Mouse (Mus musculus) left cerebral cortex, adult 2 months (tissue): ENCODE measurements at regions not wholly inside any gene's neighbourhood (a gene's known extent, or its start where the extent isn't known, plus 50 kb on each side); places are given as distances from the start of the nearest gene placed in this dataset.
A peak's percentile ranks its signal among the peaks of the same experiment; 100 is the strongest.

Source experiments
- DNase-seq, 2 experiments: peaks; one replicate each; pipeline ENCODE4 v3.0.0; 2021 to 2022; ENCODE audit warnings: low spot score in 2 of 2, mixed read lengths in 1 of 2; ENCODE audit errors: extremely low spot score in 1 of 2
- H3K27ac ChIP-seq: fragments of 200-600 bp; 2 replicates; pipeline ENCODE4 v1.8.1; 2022
- H3K4me3 ChIP-seq: fragments of 200-600 bp; 2 replicates; pipeline ENCODE4 v1.8.1; 2022
- CTCF ChIP-seq: fragments of 200-600 bp; IDR thresholded peaks from 2 replicates; pipeline ENCODE4 v1.8.1; 2022; ENCODE audit warnings: antibody characterized with exemption, mild to moderate bottlenecking, moderate library complexity
- intact Hi-C: fragments of 180-260 bp; cut with DNase I; formaldehyde crosslinking; loops from one replicate; pipeline ENCODE4 v1.15.1; 2025

DNA sequence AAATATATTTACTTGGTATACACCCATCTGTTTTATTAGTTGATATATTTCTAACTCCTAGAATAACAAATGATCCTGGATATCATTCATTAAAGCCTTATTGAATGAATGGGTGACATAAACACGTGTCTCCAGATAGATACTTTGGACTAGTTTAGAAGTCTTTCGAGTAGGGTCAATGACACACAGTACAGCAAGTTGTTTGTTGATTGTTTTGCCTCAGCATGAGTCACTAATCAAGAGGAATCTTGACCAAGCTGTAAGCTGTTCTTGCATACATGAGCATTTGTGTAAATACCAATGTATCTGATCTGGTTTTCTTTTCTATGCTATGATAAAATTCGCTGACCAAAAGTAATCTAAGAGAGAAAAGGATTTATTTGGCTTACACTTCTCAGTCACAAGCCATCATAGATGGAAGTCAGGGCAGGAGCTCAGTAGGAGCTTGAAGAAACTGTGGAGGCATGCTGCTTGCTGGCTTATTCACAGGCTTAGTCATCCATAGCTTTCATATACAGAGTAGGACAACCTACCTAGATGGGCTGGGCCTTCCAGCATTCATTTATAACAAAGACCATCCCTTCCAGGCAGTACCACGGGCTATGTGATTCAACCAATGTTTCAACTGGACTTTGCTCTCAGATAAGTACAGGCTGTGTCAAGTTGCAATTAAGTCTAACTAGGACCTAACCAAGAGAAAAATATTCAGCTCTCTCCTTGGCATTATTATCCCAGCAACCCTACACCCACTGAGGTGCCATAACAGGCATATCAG lies 192.5 kb downstream of the Rdh14 start:
- H3K27ac ChIP-seq: no peak overlapping the region
- intact Hi-C loops: no loop called here
- no peak for TF ChIP-seq CTCF
- DNase-seq: no peak
- no peak overlapping the region for H3K4me3 ChIP-seq

DNA sequence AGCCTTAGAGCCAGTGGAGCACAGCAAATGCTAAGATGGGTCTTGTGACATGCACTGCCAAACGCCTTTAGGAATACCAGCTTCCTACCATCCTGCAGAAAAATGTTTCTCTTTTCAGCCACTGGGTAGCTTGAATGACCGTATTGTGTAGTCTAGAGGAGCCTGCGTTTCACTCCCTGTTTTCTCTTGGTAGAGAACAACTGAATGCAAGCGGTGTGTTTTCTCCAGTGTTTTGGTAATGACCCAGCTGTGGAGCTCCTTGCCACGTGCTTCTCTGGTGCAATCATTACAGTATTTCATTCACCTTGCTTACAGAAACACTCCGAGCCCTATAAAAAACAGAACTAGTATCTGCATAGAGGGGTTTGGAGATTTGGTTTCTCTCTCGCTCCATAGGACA lies 193.5 kb downstream of the Rdh14 start:
- no peak for TF ChIP-seq CTCF
- DNase-seq: no peak
- Histone ChIP-seq H3K4me3 (no peak overlapping the region), H3K27ac (no peak overlapping the region)
- intact Hi-C loops: no loop called here

DNA sequence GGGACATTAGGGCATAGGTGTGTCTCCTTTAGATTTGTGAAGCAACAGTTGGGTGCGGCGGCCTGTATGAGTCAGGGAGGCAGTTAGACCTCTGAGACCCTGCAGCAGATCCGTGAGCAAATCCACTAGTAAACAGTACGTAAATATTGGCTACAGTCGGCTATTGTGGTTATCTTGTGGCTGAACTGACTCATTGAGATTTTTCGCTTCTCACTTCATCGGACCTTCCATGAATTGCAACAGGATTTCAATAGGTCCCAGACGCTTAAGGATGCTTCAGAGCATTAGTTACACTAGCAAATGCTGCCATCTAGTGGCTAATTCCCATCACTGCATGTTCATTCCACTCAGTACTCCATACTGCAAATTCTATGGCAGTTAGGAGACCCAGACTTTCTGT lies 199.0 kb downstream of the Rdh14 start:
- intact Hi-C loops: loop anchor here (1.0 to 5.0 kb wide), 2 partner anchors 1017 to 1537 kb away; partner anchors contain the start of gene Osr1
- peak; percentile 96 for TF ChIP-seq CTCF
- no peak overlapping the region for H3K27ac ChIP-seq

DNA sequence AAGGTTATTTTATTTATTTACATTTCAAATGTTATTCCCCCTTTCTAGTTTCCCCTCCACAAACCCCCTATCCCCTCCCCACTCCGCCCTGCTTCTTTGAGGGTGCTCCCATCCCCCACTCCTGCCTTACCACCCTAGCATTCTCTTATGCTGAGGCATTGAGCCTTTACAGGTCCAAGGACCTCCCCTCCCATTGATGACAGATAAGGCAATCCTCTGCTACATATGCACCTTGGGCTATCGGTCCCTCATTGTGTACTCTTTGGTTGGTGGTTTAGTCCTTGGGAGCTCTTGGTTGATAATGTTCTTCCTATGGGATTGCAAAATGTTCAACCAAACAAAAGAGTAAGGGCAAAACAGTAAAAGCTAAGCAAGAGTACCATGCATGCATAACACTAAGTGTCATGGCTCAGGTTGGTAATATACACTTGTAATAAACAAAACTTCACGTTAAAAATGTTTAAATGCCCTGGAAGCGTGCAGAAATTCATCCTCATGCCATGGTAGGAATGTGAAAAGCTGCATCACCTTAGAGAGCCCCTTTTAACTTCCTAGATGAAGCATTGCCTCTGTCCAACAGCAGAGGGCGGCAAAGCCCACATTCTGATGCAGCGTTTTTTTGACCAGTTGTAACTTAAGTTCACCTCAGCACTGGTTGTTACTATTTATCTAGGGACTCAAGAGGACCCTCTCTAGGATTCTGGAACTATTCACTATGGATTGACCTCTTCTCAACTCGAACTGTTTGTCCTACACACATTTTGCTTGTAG lies 207.6 kb downstream of the Rdh14 start:
- intact Hi-C loops: loop anchor here (1.0 to 5.0 kb wide), 3 partner anchors 207 to 669 kb away; partner anchors contain the start of genes Gen1 and Smc6
- Histone ChIP-seq H3K27ac (no peak overlapping the region), H3K4me3 (no peak overlapping the region)
- peak; percentile 47 to 68 for DNase-seq
- TF ChIP-seq CTCF: peak; percentile 98

More for the DNA sequence above, 199.0 kb downstream of the Rdh14 start:
- DNase-seq: peak; percentile 56 to 63
- H3K4me3 ChIP-seq: no peak overlapping the region

DNA sequence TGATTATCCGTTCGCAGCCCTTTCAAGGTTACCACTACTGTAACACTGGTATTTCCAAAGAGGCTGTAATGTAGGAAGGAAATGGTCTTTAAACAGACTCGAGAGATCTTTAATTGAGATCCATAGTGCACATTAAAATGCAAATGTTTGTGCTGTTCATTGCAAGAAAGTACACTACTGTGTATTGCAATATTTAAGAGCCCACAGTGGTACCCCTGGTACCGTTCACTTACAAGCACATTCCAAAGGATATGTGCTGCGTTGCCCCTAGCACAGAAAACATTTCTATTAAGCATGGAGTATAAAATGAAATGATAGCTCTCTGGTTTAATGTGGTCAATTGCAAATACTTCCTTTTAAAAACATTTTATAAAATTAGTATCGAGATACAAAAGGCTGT lies 209.5 kb downstream of the Rdh14 start:
- DNase-seq: no peak
- no peak for TF ChIP-seq CTCF
- intact Hi-C loops: no loop called here
- Histone ChIP-seq H3K4me3 (no peak overlapping the region), H3K27ac (no peak overlapping the region)

DNA sequence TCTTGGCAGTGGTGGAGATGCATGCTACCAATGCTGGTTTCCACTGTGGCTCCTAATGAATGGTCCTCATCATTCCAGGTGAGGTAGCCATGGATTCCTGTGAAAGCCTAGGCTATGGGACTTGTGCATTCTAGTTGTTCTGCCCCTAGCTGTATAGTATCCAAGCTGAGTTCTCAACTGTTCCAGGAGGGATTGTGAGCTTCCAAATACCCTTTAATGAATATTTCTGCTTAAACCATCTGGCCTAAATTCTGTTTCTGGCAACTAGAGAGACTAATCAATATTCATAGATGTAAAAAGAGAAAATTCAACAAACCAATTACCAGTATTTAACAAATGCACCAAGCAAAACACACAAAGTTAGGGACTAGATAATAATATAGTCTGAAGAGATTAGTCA lies 227.7 kb downstream of the Rdh14 start:
- DNase-seq: no peak
- intact Hi-C loops: no loop called here
- TF ChIP-seq CTCF: no peak
- H3K4me3 ChIP-seq: no peak overlapping the region
- no peak overlapping the region for H3K27ac ChIP-seq

DNA sequence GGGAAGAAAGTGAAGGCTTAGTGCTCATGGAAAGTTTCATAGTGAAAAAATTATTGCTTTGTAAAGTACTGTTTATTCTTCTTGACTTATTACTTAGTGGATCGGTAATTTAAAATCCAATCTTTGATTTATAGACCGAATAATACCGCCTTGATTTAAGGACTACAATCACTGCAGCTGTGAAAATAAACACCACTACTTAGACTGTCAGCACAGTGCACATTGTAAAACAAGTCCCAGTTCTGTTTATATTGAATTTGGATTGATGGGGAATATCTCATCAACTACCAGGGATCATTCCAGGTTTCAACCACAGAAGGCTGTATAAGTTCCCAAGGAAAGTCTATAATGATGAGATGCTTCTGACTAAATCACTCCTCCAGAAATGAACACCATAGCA lies 230.0 kb downstream of the Rdh14 start:
- intact Hi-C loops: no loop called here
- TF ChIP-seq CTCF: no peak
- no peak for DNase-seq
- no peak overlapping the region for H3K4me3 ChIP-seq
- H3K27ac ChIP-seq: no peak overlapping the region

DNA sequence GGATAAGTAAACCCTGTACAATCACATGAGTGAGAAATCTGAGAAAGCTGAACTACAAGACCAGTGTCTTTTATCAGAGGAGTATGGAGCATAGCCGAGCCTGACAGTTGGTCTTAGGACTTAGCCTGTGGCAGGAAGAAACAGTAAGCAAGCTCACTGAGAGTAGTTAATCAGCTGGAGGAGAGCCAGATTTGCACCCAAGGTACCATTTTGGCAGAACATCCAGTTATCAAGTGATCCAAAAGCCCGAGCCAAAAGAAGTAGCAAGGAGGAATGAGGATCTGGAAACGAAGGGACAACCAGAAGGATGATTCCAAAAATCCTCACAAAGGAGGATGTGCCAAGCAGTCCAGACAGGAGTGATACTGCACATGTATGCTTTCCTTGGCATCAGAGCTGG lies 248.0 kb downstream of the Rdh14 start:
- intact Hi-C loops: no loop called here
- Histone ChIP-seq H3K27ac (no peak overlapping the region), H3K4me3 (no peak overlapping the region)
- no peak for TF ChIP-seq CTCF
- no peak for DNase-seq

DNA sequence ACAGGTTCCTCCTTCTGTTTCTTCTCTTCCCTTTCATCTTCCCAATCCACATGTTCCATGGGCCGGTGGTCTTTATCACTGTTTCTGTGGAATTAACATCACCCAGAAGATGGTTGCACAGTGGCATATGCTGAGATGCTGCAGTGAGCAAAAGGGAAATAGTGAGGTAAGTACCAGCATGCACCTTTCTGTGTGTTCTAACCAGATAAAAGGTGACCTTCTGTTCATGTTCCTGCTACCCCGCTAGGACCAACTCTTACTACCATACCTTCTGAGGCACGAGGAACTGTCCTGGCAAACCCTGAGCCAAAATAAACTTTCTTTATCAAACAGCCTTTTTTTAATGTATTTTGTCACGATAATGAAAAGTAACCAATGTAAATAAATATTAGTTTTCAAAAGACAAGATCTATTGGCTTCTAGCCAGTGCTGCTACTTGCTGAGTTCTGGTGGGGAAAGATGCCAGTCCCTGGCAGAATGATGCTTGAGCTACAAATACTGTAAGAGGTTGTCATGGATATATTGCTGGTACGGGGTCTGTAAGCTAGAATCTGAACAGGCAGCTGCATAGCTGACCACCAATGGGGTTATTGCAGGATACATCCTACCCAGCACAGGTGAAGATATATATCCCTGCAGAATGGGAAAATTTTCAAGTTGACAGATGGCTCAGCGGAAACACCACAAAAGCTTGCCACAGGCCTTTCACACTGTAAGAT lies 264.1 kb downstream of the Rdh14 start:
- Histone ChIP-seq H3K27ac (no peak overlapping the region), H3K4me3 (no peak overlapping the region)
- peak in 1 of 2 experiments; percentile 8 for DNase-seq
- TF ChIP-seq CTCF: no peak
- intact Hi-C loops: no loop called here

DNA sequence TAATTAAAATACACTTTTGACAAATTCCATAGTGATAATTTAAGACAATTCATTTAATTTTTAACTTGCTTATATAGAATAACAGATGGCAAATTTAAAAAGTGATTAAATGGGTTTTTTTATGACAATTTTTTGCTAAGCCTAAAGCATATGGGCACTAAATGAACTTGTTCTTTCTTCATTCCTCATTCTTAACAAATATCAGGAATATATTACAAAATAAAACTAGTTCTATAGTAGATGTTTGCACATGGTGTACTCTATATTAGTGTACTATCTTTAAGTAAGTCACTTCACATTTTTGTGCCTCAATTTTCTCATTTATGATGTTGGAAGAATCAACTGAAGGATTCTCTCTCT lies 264.6 kb downstream of the Rdh14 start:
- intact Hi-C loops: no loop called here
- no peak overlapping the region for H3K4me3 ChIP-seq
- no peak for DNase-seq
- no peak for TF ChIP-seq CTCF
- no peak overlapping the region for H3K27ac ChIP-seq

DNA sequence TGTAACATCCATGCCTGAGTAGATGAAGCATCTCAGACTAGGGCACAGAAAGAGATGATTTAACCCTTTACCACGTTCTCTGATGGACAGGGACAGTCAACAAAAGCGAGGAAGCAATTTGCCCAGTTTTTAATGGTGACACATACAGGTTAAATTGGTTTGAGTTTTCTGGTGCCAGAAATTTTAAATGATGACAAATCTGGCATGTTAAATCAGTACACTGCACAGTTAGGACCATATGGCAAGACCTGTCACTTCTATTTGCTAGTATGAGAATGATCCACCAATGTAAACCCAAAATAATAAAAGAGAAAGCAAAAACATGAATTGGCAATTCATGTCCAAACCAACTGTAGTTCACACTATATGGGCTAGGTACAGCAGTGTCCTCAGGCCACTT lies 268.3 kb downstream of the Rdh14 start:
- no peak overlapping the region for H3K4me3 ChIP-seq
- H3K27ac ChIP-seq: no peak overlapping the region
- no peak for DNase-seq
- intact Hi-C loops: no loop called here
- no peak for TF ChIP-seq CTCF

DNA sequence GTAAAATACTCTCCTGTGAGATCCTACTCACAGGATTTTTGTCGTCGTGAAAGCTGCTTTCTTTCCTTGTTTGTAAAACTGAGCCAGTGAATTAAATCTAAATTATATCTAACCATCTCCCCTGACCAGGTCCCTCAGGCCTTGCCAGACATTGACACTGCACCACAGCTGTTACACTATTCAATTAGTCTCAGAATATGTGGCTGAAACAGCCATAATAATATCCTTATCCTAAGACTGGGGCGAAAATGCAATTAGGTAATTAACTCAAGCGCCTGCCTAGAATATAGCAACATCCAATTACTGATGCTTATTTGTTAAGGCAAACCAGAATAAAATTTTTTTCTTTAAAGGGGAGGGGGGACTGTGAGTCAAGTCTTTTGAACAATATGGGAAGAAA lies 296.2 kb downstream of the Rdh14 start:
- intact Hi-C loops: no loop called here
- Histone ChIP-seq H3K27ac (no peak overlapping the region), H3K4me3 (no peak overlapping the region)
- no peak for TF ChIP-seq CTCF
- DNase-seq: no peak
